Mouse (Mus musculus): ENCODE data around the gene Efhb.

Gene Efhb

DNA sequence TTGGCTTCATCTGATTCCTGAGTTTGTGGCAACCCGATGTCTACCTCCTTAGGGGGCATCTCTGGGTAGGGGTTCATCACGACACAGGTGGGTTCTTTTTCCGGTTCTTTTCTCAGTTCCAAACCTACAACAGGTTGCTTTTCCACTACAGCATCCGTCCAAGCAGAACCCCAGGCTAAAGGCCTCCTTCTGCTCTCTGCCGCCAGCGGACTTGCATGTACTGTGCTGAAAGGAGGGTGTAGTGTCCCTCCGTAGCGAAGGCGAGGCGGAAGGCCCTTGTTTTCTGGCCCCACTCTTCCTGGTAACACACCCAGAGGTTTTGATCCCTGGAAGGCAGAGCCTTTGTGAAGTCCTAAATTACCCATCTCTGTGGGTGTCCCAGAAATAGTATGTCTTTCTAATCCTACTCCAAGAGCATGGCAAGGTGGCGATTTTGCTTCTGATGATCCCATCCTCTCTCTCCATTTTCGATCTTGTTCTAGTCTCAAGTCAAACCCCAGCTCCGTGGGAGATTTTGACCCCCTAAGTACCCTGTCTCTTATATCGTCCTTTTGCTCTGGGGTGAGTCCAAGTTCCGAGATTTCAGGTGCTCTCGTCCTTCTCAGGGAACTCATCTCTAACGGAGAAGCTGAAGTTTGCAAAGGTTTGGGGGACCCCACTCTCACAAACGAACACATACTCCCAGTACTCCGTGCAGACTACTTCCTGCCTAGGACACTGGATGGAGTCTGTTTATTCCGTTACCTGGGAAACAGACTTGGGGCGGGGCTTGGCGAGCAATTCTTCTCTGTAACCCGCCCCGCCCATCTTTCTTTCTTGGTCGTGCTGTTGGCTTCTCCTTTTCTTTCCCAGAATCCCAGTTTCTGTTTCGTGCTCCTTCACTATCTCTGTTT lies at the start of gene Efhb:
Efhb (minus strand) TSS at position 719 of the 893 bp plus-strand sequence.
- peak; percentile 83 for DNase-seq

DNA sequence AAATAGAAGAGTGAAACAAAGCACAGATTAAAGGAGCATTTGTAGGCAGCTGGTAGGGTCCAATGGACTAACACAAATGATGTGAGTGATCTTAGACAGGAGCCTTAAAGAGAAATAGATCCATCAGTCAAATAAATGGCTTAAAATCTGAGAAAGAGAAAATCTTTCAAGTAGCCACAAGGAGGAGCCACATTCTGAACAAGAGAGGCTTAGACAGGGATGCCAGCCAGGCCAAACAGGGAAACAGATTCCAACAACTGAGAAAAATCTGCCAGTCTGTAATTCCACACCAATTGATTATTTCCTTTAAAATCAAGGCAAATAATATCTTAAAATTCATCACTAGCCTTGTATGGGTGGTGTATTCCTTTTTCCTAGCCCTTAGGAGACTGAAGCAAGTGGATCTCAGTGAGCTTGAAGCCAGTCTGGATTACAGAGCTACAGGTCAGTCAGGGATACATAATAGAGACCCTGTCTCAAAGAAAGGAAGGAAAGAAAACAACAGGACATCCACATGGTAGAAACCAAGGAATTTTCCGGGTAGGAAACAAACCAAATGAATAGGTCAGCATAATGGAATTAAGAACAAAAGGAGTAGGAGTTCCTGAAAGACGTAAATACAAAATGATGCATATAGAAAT lies 49.3 kb upstream of the Efhb start:
- no peak for DNase-seq

DNA sequence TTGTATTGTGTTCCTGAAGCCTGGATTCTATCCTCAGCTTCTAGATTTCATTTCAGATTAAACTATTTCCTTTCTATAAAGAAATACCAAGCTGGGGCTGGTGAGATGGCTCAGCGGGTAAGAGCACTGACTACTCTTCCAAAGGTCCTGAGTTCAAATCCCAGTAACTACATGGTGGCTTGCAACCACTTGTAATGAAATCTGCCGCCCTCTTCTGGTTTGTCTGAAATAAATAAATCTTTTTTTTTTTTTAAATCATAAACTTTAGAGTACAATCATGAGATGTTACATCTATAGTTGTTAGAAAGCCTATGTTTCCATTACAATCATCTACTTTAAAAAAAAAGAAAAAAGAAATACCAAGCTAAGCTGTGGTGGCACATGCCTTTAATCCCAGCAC lies 39.8 kb upstream of the Efhb start:
- no peak for DNase-seq

DNA sequence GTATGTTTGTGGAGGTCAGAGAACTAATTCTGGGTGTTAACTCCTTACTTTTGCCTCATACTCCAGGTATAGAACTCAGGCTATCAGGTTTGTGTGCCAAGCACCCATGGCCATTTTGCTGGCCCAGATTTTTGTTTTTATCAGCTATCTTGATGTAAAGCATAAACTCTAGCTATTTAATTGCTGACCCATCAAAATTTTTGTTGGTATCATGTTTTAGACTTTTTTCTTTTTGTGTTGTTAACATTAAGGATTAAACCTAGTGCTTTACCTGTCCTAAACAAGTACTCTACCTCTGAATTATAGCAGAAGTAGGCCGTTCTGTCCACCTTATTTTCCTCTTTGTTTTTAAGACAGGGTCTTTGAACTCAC lies 25.9 kb upstream of the Efhb start:
- DNase-seq, result no peak

DNA sequence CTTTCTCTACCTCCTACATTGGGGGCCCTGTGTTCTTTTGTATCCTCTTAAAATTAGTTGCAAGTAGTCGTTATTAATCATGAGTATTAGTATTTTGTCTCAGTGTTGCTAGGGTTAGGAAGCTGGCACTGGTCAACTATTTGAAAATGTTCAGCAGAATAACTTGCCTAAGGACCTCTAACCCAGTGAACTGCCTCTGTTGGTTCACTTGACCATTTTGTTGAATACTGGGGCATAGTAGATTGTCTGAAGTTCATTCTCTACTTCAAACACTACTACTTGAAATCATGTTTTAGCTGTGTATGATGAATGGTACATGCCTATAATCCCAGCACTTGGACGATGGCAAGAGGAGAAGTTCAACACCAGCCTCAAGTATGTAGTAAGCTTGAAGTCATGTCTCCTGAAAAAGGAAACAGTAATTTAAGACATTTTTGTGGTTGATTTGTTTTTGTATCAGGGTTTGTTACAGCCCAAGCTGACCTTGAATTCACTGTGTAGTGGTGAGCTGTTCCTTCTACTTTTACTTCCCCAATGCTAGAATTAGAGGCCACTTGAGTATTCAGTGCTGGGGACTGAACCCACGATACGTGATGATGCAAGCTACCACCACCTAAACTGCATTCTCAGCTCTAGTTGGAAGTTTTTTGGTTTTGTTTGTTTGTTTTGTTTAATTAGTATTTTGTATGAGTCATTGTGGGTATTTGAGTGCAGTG lies 25.3 kb upstream of the Efhb start:
- no peak for DNase-seq

DNA sequence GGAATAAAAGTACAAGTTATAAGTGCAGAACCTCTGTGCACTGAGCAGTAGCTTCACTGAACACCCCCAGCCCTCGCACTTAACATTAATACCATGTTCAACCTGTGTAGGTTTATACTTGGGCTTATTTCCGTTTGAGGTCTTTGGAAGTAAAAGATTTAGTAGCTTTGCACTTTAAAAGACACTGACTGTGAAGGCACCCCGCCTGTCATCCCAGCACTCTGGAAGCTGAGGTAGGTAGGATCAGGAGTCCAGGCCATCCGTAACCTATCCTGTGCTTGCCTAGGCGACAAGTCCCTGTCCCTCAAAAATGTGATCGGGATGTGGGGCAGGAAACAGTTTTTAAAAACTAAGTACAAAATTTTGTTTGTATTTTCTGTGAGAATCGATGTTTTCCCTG lies 17.3 kb upstream of the Efhb start:
- peak; percentile 6 for DNase-seq

DNA sequence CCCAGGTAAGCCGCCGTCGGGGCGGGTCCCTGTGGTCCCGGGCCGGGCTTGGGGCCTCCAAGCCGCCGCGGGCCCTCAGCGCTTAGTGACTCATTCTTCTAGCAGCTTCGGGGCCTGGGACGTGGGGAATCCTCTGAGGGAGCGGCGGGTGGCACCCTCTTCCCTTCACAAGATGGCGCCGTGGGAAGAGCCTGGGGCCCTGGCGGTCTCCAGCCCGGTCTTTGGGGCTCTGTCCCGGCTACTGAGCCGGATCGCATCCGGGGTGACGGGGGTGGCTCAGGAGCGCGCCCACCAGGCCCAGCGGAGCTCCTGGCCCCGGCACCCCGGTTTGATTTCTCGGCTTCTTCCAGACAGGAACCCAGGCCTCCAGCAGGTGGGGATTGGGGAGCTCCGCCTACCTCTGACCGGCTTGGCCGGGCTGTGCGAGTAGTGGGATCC lies 16.5 kb upstream of the Efhb start:
- peak; percentile 66 for DNase-seq

DNA sequence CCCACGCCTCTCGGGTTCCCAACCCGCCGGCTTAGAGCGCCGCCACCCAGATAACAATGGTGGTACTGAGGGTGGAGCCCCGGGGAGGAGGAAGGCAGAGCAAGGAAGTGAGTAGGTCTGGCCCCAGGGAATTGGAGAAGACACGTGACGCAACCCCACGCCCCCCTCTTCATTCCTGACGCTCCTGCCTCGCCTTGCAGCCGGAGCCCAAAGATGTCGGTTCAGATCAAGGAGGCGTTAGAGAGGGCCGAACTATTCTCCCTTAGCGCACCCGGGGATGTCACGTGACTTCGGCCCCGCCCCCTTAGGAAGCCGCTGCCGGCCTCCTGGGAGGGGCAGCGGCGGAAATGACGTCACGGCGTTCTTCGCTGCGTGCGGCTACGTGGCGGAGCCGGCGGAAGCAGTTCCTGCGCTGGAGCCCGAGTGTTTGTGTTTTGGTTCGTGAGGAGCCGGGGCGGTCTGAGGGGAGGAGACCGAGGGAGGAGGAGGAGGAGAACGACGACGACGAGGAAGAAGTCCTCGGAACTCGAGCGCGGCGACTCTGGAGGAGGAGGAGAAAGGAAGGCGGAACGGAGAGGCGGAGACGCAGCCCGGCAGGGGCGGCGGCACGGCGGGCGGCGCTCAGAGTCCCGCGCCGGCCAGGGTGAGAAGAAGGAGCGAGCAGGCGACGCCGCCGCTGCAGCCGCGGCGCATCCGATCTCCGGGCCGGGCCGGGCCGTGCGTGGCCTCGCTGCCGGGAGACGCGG lies 15.9 kb upstream of the Efhb start, which contains the start of gene Rab5a:
Rab5a (plus strand) TSS at position 377 of the 746 bp plus-strand sequence.
- peak; percentile 100 for DNase-seq

DNA sequence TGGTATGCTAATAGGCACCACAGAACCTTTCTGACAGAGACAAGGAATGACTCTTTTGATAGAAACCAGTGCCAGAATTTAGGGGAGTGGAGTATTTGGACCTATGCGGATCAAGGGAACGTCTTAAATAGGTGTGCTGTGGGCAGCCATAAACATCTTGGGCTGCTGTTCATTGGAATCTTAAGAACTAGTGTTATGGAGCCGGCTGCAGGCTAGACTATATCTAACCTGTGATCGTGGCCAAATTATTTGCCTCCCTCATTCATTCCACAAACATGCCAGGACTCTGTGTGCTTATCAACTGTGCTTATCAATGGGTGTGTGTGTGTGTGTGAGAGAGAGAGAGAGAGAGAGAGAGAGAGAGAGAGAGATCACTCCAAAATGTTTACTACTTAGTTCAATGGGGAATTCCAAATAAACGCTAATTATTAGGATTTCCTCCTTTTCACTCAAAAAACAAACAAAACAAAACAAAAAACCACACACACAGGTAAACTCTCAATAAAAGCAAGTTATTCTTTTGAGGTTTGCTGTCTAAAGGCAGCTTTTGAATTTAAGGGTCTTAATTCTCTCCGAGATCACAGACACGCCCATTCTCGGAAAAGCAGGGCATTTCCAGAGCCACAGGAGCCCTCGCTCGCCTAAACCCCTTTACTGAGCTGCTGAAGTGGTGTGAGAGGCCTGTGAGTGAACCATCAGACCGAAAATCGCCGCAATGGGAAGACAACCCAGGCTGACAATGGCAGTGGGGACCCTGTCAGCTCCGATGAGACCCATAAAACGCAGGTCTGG lies 15.1 kb upstream of the Efhb start:
- no peak for DNase-seq

DNA sequence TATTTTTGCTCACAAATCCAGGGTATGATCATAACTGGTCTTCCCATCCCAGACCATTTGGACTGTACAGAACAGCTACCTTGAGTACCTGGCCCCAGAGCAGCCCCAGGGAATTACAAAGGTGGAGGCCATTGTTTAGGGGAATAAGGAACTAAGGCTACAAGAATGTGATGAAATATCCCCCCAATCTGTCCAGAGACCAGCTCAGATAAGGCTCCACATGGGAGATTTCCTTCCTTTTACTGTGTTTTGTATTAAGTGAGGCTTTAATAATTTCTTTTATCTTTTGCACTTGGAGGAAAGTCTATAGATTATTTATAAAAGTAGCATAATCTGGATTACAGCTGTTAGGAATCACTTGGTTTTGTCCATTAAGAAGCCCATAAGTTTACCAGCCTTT lies 5.6 kb upstream of the Efhb start:
- DNase-seq, result no peak

DNA sequence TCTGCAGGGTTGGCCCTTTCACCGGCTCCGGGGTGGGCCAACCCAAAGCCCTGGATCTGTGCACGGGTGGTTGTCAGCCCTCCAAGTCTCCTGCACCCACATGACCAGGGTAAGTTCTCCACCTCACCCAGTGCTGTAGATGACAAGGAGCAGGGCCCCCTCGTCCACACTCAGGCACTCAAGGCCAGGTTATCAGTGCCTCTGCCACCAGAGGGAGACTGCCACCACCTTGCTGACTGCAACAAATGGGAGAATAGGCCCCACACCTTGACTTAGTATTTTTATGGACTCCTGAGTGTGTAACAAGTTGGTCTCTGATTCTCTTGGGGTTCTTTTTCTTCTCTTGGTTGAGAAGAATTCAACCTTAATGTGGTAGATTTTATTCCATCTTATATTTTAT lies 2.4 kb upstream of the Efhb start:
- peak; percentile 45 for DNase-seq

DNA sequence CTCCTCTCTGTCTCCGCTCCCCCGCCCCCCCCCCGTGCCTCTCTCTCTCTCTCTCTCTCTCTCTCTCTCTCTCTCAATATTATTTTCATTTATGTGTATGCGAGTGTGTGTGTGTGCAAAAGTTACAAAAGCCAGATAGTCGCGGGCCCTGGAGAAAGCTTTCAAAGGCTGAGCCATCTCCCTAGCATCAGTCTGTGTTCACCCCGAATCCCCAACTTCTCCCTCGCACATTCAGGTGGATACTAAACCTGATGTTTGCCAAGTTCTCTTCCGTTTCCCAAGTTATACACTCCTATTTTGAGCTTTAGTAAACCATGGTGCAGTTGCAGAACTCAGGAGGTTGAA lies 347 bp upstream of the Efhb start:
- DNase-seq, result no peak

DNA sequence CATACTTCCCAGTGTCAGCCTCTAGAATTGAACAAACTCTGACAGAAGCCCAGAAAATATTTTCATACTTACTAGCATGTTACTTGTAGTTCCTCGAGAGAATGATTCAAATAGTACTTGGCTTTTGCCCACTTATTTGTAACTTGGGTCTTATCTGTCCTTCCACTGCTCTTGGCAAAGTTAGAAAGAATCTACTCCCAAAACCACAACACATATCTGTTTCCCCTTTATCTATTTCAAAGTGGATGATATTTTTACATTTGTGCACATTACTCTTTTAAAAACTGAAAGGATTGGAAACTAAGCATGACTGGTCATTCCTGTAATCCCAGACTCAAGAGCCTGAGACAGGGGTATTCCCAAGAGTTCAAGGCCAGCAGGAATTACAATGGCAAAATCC lies 6.4 kb downstream of the Efhb start:
- DNase-seq, result no peak

DNA sequence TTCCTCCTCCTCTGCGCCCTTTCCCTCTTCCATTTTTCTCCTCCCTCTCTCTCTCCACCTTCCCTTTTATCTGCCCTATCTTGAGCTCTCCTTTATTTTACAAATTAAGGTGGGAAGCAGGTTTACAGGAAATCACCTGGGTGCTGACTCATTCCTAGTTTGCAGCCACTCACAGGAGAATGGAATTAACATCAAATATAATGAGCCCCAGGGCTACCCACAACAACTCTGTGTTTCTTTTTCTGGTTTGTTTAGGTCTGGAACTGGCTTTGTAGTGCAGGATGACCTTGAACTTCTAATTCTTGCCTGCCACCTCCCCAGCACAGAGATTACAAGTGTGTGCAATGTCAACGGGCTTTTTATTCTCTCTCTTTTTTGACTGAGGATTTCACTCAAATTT lies 7.0 kb downstream of the Efhb start:
- no peak for DNase-seq

DNA sequence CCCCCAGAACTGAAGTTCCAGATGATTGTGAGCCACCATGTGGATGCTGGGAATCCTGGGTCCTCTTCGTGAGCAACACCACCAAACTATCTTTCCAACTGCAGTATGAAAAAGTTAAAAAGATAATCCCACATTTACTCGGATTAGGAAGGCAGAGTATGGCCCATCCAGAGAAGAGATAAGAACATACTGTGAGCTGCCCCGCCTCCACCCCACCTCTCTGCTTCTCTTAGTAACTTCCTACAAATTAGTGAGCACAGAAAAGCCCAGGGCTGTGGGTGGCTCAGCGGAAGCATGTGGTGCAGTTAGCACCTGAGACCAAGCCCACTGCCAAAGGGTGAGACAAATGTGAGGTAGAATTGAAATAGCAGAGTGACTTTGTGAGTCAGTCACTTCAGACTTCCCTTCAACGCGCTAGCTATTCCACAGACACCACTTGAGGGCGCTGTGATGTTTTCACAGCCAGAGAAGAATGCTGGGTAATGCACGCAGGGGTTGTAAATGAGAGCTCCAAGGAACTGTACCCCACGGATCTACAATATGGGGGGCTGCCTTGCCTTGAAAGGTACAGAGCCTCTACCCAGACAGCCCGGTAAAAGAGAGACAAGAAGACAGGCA lies 60.3 kb downstream of the Efhb start:
- DNase-seq, result peak; percentile 25

DNA sequence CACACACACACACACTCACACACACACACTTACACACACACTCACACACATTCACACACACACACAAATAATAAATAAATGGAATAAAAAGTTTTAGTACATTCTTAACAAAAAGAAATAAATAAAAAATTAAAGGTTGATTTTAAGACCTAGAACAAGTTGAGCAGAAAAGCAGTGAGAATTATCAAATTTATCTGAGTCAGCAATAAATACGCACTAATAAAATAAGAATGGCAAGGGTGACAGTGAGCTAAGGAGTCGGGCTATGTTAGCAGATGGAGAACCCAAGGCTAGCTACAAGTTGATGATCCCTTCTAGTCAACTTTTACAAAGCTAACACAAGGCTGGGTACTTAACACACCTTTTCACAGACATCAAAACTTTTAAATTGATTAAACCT lies 69.9 kb downstream of the Efhb start:
- DNase-seq, result no peak

DNA sequence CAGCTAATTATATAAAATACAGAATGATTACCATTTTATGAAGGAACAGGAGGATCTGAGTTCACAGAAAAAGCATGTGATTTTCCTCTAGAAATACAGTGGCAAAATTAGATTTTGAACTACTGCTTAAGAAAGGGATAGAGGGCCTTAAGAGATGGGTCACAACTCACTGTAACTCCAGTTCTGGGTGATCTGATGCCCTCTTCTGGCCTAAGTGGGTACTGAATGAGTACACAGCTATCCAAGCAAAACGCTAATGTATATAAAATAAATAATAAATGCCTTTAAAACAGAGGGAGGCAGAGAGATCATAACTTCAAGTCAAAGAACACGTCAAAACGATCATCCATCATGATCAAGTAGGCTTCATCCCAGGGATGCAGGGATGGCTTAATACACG lies 73.6 kb downstream of the Efhb start:
- peak; percentile 46 for DNase-seq

DNA sequence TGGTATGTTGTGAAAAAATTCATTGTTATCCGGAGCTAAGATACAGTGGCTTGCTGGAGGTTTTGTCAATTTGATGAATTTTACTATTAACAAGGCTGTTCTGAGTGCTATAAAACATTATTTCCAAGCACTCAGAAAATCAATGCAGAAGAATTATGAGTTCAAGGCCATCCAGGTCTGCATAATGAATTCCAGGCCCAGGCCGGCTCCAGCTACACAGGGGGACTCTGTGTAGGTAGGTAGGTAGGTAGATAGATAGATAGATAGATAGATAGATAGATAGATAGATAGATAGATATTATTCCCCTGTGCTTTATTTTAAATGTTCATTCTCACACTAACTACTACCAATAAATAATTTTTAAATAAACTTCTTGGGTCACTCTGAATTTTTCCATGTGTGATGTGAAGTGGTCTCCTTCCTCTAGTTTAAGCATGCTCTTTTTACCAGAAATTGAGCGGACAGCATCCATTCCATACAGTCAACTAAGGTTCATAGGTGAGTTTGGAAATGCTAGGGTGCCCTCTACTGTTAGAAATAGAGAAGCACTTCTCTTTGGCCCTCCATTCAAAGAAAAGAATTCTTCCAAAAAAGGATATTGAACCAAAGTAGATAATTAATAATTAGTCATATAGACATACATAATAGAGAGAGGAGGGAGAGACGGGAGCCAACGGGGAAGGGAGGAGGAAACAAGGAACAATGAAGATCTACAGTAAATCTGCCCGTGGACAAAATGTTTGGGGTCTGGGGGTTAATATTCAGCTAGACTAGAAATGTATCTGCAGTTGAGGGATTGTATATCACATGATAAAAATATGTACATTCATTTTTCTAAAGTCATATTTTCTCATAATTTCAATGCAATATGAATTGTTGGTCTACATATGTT lies 75.3 kb downstream of the Efhb start:
- no peak for DNase-seq

DNA sequence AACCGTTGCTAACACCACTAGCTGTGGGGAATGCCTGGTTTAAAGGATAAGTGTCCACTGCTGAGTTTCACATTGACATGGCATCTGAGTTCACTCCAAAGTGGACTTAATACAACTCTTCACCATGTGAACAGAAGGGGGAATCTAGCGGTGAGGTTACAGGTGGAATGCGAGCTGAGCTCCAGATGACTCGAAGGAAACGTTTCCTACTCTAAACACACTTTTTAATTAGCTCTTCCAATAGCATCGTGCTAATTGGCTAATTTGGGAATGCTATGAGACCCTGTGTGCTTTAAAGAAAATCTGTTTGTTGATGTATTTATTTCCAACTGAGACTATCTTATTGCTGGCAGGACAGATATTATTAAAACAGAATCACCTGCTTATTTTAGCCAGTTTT lies 76.3 kb downstream of the Efhb start:
- DNase-seq, result no peak

DNA sequence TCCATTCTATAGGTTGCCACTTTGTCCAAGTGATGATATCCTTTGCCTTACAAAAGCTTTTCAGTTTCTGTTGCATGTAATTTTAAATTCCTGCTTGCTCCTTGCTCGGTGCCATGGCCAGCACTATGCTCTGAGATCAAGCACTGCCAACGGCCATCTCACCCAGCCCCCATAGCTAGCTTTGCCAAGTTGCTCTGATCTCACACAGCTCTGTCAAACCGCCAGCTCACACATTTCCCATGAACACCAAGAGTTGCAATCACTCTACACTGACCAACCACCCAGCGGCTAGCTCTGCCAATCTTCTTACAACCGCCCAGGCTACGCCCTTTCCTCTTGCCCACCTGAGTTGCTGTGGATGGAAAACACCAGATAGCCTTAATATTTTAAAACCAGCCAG lies 99.0 kb downstream of the Efhb start:
- DNase-seq, result no peak

All from thymus, postnatal 14 days (tissue).